Mouse (Mus musculus) forebrain, embryonic 14.5 days (tissue): Measurements from ENCODE around the gene Nbl1. TPM values are rescaled to one million over a fixed set of nuclear protein-coding genes. Genes with fewer than 3 reads are reported as not detected.

Source experiments
- ATAC-seq: fragments of 200-750 bp; cut with Nextera tagmentation; 2 replicates; pipeline ENCODE4 v1.8.0; 2017; ENCODE audit warnings: mild to moderate bottlenecking, moderate library complexity
- DNase-seq: peaks from one replicate; pipeline ENCODE4 v3.0.0-alpha.2; 2015; ENCODE audit warnings: low spot score
- H3K27ac ChIP-seq: fragments of 300-500 bp; sonication (generic); 2 replicates; pipeline ENCODE4 v1.5.1; 2014; ENCODE audit warnings: low read depth, mild to moderate bottlenecking, control low read depth, low read length, moderate library complexity
- H3K27me3 ChIP-seq: fragments of 300-500 bp; sonication (generic); replicated peaks from 2 replicates; pipeline ENCODE4 v1.6.1; 2014; ENCODE audit warnings: low read length, control low read depth, mixed read lengths; ENCODE audit not compliant: control insufficient read depth, insufficient read depth
- H3K36me3 ChIP-seq: fragments of 300-500 bp; sonication (generic); 2 replicates; pipeline ENCODE4 v1.6.1; 2014; ENCODE audit warnings: low read length, control low read depth; ENCODE audit not compliant: control insufficient read depth, insufficient read depth
- H3K4me1 ChIP-seq: fragments of 300-500 bp; sonication (generic); 2 replicates; pipeline ENCODE4 v1.6.1; 2014; ENCODE audit warnings: antibody characterized with exemption, low read length, control low read depth; ENCODE audit not compliant: control insufficient read depth, insufficient read depth
- H3K4me2 ChIP-seq: fragments of 300-500 bp; sonication (generic); 2 replicates; pipeline ENCODE4 v1.6.1; 2014; ENCODE audit warnings: mild to moderate bottlenecking, control low read depth, low read length
- H3K4me3 ChIP-seq: fragments of 300-500 bp; sonication (generic); 2 replicates; pipeline ENCODE4 v1.5.1; 2014; ENCODE audit warnings: low read depth, low read length, control low read depth
- H3K9ac ChIP-seq: fragments of 300-500 bp; sonication (generic); 2 replicates; pipeline ENCODE4 v1.6.1; 2014; ENCODE audit warnings: mild to moderate bottlenecking, low read length, control low read depth, moderate library complexity
- H3K9me3 ChIP-seq: fragments of 300-500 bp; sonication (generic); replicated peaks from 2 replicates; pipeline ENCODE4 v1.6.1; 2016; ENCODE audit warnings: low read length, control low read depth, mixed read lengths; ENCODE audit not compliant: control insufficient read depth
- WGBS: fragments of 180-500 bp; shearing (Covaris S2); extraction: QIAGEN DNeasy Blood & Tissue Kit; methylation state at CpG from one replicate; pipeline ENCODE4 v1.1.7; 2014; 5-methylcytosine and 5-hydroxymethylcytosine counted together
- polyA plus RNA-seq: library from polyadenylated mRNA; unstranded; fragments of >200 nt; fragmentation: Nextera tagmentation; extraction: Ambion mirVana; gene quantifications from 2 replicates; pipeline ENCODE4 v1.2.1, GENCODE M21; 2014

Nbl1 gene
- polyA plus RNA-seq, 1 experiment from 2014 or later, result 22.3 TPM

- peak overlapping the region; percentile 45; the same call in 1 of the 2 replicates for H3K27ac ChIP-seq
- no peaks in the 10 kb centered on the region for H3K9me3 ChIP-seq
- H3K4me3 ChIP-seq, result no peak overlapping the region
- H3K27me3 ChIP-seq, result peaks cover 5% of the 10 kb centered on the region
- no peak overlapping the region for H3K4me2 ChIP-seq
- ATAC-seq (no peak), DNase-seq (peak; percentile 46)
- H3K4me1 ChIP-seq, result peaks cover 16% of the 10 kb centered on the region
- no peak overlapping the region for H3K9ac ChIP-seq
- H3K36me3 ChIP-seq, result no peaks in the 10 kb centered on the region
- WGBS, result 73% methylated on average over 18 of the region's 18 CpGs
Measured at GRCm38 (mm10) chr4:139081270-139081931, 11.4 kb downstream of the Nbl1 start.

- no peaks in the 10 kb centered on the region for H3K9me3 ChIP-seq
- ATAC-seq (no peak), DNase-seq (no peak)
- no peak overlapping the region for H3K4me3 ChIP-seq
- H3K27ac ChIP-seq, result no peak overlapping the region
- WGBS, result 91% methylated on average over 7 of the region's 7 CpGs
- peaks cover 17% of the 10 kb centered on the region for H3K27me3 ChIP-seq
- no peaks in the 10 kb centered on the region for H3K36me3 ChIP-seq
- H3K4me1 ChIP-seq, result peaks cover 19% of the 10 kb centered on the region
- no peak overlapping the region for H3K9ac ChIP-seq
- H3K4me2 ChIP-seq, result no peak overlapping the region
Measured at GRCm38 (mm10) chr4:139080259-139080658, 12.5 kb downstream of the Nbl1 start.

- Histone ChIP-seq H3K4me3 (no peak overlapping the region), H3K9ac (no peak overlapping the region), H3K4me1 (peaks cover 19% of the 10 kb centered on the region), H3K27me3 (peaks cover 25% of the 10 kb centered on the region), H3K4me2 (no peak overlapping the region), H3K9me3 (no peaks in the 10 kb centered on the region), H3K36me3 (no peaks in the 10 kb centered on the region), H3K27ac (no peak overlapping the region)
- no peak for DNase-seq
- ATAC-seq, result no peak
- 79% methylated on average over 11 of the region's 11 CpGs for WGBS
Measured at GRCm38 (mm10) chr4:139079439-139079838, 13.4 kb downstream of the Nbl1 start.

- Histone ChIP-seq H3K27me3 (peaks cover 32% of the 10 kb centered on the region), H3K36me3 (no peaks in the 10 kb centered on the region), H3K9ac (no peak overlapping the region), H3K4me1 (peaks cover 19% of the 10 kb centered on the region), H3K27ac (no peak overlapping the region), H3K9me3 (no peaks in the 10 kb centered on the region), H3K4me3 (no peak overlapping the region), H3K4me2 (no peak overlapping the region)
- DNase-seq (peak; percentile 61), ATAC-seq (no peak)
- 16% methylated on average over 4 of the region's 4 CpGs for WGBS
Measured at GRCm38 (mm10) chr4:139078726-139079125, 14.1 kb downstream of the Nbl1 start.

- peaks cover 36% of the 10 kb centered on the region for H3K27me3 ChIP-seq
- DNase-seq, result peak; percentile 62
- no peak for ATAC-seq
- H3K9me3 ChIP-seq, result no peaks in the 10 kb centered on the region
- no peak overlapping the region for H3K4me3 ChIP-seq
- H3K4me1 ChIP-seq, result peaks cover 16% of the 10 kb centered on the region
- H3K36me3 ChIP-seq, result no peaks in the 10 kb centered on the region
- H3K27ac ChIP-seq, result no peak overlapping the region
- WGBS, result 33% methylated on average over 2 of the region's 2 CpGs
- H3K4me2 ChIP-seq, result no peak overlapping the region
- H3K9ac ChIP-seq, result no peak overlapping the region
Measured at GRCm38 (mm10) chr4:139078313-139078712, 14.5 kb downstream of the Nbl1 start.

- DNase-seq (no peak), ATAC-seq (no peak)
- Histone ChIP-seq H3K9me3 (no peaks in the 10 kb centered on the region), H3K4me1 (peaks cover 3% of the 10 kb centered on the region; the same call in 1 of the 2 replicates), H3K36me3 (no peaks in the 10 kb centered on the region), H3K9ac (no peak overlapping the region), H3K4me2 (peak overlapping the region; percentile 87), H3K4me3 (peak overlapping the region; percentile 52), H3K27ac (no peak overlapping the region), H3K27me3 (peaks cover 40% of the 10 kb centered on the region)
- 13% methylated on average over 5 of the region's 5 CpGs for WGBS
Measured at GRCm38 (mm10) chr4:139075915-139076314, 16.9 kb downstream of the Nbl1 start.

GRCm38 (mm10) chr4:139075041-139075711 lies 17.6 kb downstream of the Nbl1 start, which contains the start of gene Htr6:
Gene Htr6 (minus strand): TSS chr4:139075570.
- peak; percentile 34 for DNase-seq
- Histone ChIP-seq H3K4me3 (peak within 1 kb of the TSS; percentile 52), H3K4me1 (peaks cover 3% of the 10 kb centered on the region; the same call in 1 of the 2 replicates), H3K9ac (peak within 1 kb of the TSS; percentile 54), H3K27me3 (peaks cover 40% of the 10 kb centered on the region), H3K27ac (no peak within 1 kb of the TSS), H3K4me2 (peak within 1 kb of the TSS; percentile 87), H3K9me3 (no peaks in the 10 kb centered on the region), H3K36me3 (no peaks in the 10 kb centered on the region)
- under 1% methylated on average over 71 of the region's 77 CpGs for WGBS
- 0 out of 2 replicates have a peak, but pooled peaks have one; percentile 49 for ATAC-seq

- 15% methylated on average over 29 of the region's 29 CpGs for WGBS
- H3K36me3 ChIP-seq, result no peaks in the 10 kb centered on the region
- H3K27ac ChIP-seq, result no peak overlapping the region
- H3K4me2 ChIP-seq, result peak overlapping the region; percentile 87; the same call in 1 of the 2 replicates
- ATAC-seq, result no peak
- no peak overlapping the region for H3K9ac ChIP-seq
- no peak for DNase-seq
- H3K9me3 ChIP-seq, result no peaks in the 10 kb centered on the region
- peaks cover 3% of the 10 kb centered on the region; the same call in 1 of the 2 replicates for H3K4me1 ChIP-seq
- peaks cover 40% of the 10 kb centered on the region for H3K27me3 ChIP-seq
- H3K4me3 ChIP-seq, result peak overlapping the region; percentile 52
Measured at GRCm38 (mm10) chr4:139074060-139074459, 18.7 kb downstream of the Nbl1 start.

GRCm38 (mm10) chr4:139068287-139068686 lies 24.5 kb downstream of the Nbl1 start:
- Histone ChIP-seq H3K4me3 (no peak overlapping the region), H3K36me3 (no peaks in the 10 kb centered on the region), H3K9me3 (no peaks in the 10 kb centered on the region), H3K4me1 (no peaks in the 10 kb centered on the region), H3K9ac (no peak overlapping the region), H3K27me3 (peaks cover 4% of the 10 kb centered on the region), H3K27ac (no peak overlapping the region), H3K4me2 (no peak overlapping the region)
- peak; percentile 53 for DNase-seq
- WGBS, result 29% methylated on average over 4 of the region's 4 CpGs
- ATAC-seq, result peak; percentile 50; the same call in 1 of the 2 replicates
